Mouse (Mus musculus) G1E (cell line): Measurements from ENCODE around the gene Timm13.

Experiments
- CTCF ChIP-seq: IDR thresholded peaks from 2 replicates; pipeline ENCODE4 v1.5.1; 2012; ENCODE audit warnings: low read depth, low read length, inconsistent platforms, mixed read lengths
- POLR2AphosphoS5 ChIP-seq: IDR thresholded peaks from 2 replicates; pipeline ENCODE4 v1.6.1; 2012; ENCODE audit warnings: low read depth, low read length, inconsistent platforms; ENCODE audit not compliant: insufficient replicate concordance
- TAL1 ChIP-seq: conservative IDR thresholded peaks from 2 replicates; pipeline ENCODE4 v1.6.1; 2012; ENCODE audit warnings: low read depth, low read length, inconsistent platforms, mixed read lengths

- TF ChIP-seq TAL1, result no peak
- no peak for TF ChIP-seq CTCF
- TF ChIP-seq POLR2AphosphoS5, result no peak
Measured at GRCm38 (mm10) chr10:80932700-80933420, 32.1 kb upstream of the Timm13 start.
